Mouse (Mus musculus) heart, embryonic 10.5 days (tissue): ENCODE measurements around the gene Tbc1d14. TPM values are rescaled to one million over a fixed set of nuclear protein-coding genes. Genes with fewer than 3 reads are reported as not detected.

Experiments used
- DNase-seq: peaks from one replicate; pipeline ENCODE4 v3.0.0-alpha.2; 2017; ENCODE audit warnings: low spot score
- H3K27ac ChIP-seq: fragments of 300-500 bp; sonication (generic); 2 replicates; pipeline ENCODE4 v1.5.1; 2016; ENCODE audit warnings: mild to moderate bottlenecking
- H3K27me3 ChIP-seq: fragments of 300-500 bp; sonication (generic); 2 replicates; pipeline ENCODE4 v1.6.1; 2016; ENCODE audit warnings: mild to moderate bottlenecking; ENCODE audit not compliant: poor library complexity, insufficient read depth, severe bottlenecking
- H3K36me3 ChIP-seq: fragments of 300-500 bp; sonication (generic); 2 replicates; pipeline ENCODE4 v1.6.1; 2016; ENCODE audit warnings: mild to moderate bottlenecking, moderate library complexity
- H3K4me1 ChIP-seq: fragments of 300-500 bp; sonication (generic); 2 replicates; pipeline ENCODE4 v1.6.1; 2016; ENCODE audit warnings: mild to moderate bottlenecking
- H3K4me3 ChIP-seq: fragments of 300-500 bp; sonication (generic); 2 replicates; pipeline ENCODE4 v1.5.1; 2016; ENCODE audit warnings: mild to moderate bottlenecking, moderate library complexity
- H3K9me3 ChIP-seq: fragments of 300-500 bp; sonication (generic); 2 replicates; pipeline ENCODE4 v1.6.1; 2016; ENCODE audit warnings: mild to moderate bottlenecking, moderate library complexity
- WGBS: fragments of 180-500 bp; shearing (Covaris S2); methylation state at CpG from one replicate; pipeline ENCODE4 v1.1.7; 2016; 5-methylcytosine and 5-hydroxymethylcytosine counted together
- polyA plus RNA-seq: library from polyadenylated mRNA; unstranded; fragments of >200 nt; fragmentation: Nextera tagmentation; extraction: Ambion mirVana; gene quantifications from 2 replicates; pipeline ENCODE4 v1.2.1, GENCODE M21; 2016

Gene Tbc1d14
- polyA plus RNA-seq, 1 experiment from 2014 or later, result 26.8 TPM

DNA sequence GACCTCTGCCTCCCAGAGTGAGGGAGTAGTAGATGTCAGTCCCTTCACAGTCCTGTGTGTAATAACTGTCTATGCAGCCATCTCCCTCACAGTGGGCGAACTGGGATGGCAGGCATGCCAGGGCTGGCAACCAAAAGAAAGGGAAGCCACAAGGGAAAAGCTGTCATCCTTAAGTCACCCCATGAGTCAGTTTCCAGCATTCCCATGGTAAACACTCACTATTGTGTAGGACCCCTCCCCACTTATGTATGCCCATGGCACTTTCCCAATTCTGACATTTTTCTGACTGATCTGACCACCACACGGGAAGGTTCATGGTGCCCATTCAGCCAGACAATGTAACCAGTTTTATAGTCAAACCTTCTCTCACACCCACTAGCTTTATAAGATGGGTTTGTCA lies 132.4 kb downstream of the Tbc1d14 start:
- Histone ChIP-seq H3K27me3 (peaks cover 14% of the 10 kb centered on the region; the same call in 1 of the 2 replicates), H3K27ac (no peak overlapping the region), H3K4me1 (peaks cover 16% of the 10 kb centered on the region; the same call in 1 of the 2 replicates), H3K9me3 (no peaks in the 10 kb centered on the region), H3K4me3 (no peak overlapping the region), H3K36me3 (no peaks in the 10 kb centered on the region)
- 85% methylated on average over 2 of the region's 2 CpGs for WGBS
- DNase-seq, result no peak

DNA sequence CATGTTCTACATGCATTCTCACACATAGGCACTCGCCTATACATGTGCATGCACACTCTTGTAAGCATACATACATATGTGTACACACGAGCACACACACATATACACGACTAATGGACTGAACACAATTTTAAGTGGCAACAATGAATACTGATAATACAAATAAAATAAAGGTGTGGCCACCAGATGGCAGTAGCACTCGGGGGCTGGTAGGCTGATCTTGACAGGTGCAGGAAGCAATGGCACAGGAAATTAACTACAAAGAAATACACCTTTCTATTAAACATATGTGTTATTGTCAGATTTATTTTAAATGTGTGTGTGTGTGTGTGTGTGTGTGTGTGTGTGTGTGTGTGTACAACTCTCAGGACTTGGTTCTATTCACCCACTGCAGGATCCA lies 134.2 kb downstream of the Tbc1d14 start:
- Histone ChIP-seq H3K4me1 (peaks cover 8% of the 10 kb centered on the region; the same call in 1 of the 2 replicates), H3K27me3 (peaks cover 22% of the 10 kb centered on the region; the same call in 1 of the 2 replicates), H3K36me3 (no peaks in the 10 kb centered on the region), H3K27ac (no peak overlapping the region), H3K4me3 (no peak overlapping the region), H3K9me3 (no peaks in the 10 kb centered on the region)
- WGBS, result 9% methylated on average over 4 of the region's 4 CpGs
- no peak for DNase-seq

DNA sequence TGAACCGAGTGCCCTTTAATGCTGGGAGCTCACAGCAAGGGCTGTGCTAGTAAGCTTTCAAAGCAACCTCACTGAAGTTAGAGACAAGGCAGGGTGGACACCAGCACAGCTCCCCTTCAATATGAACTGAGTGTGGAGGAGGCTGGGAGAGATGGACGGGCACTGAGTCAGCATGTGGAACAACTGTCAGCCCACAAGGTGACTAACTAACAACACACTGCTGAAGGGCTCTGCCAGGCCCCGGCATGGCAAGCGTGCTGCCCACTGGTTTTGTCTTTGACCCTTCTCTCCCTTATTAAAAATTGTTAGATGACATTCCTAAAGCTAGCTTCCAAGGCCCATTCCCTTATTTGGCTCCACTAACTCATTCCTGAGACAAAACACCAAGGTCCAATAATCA lies 135.4 kb downstream of the Tbc1d14 start:
- Histone ChIP-seq H3K27me3 (peaks cover 24% of the 10 kb centered on the region; the same call in 1 of the 2 replicates), H3K9me3 (no peaks in the 10 kb centered on the region), H3K4me1 (peaks cover 8% of the 10 kb centered on the region; the same call in 1 of the 2 replicates), H3K27ac (no peak overlapping the region), H3K4me3 (no peak overlapping the region), H3K36me3 (no peaks in the 10 kb centered on the region)
- WGBS, result 79% methylated on average over 4 of the region's 4 CpGs
- no peak for DNase-seq

DNA sequence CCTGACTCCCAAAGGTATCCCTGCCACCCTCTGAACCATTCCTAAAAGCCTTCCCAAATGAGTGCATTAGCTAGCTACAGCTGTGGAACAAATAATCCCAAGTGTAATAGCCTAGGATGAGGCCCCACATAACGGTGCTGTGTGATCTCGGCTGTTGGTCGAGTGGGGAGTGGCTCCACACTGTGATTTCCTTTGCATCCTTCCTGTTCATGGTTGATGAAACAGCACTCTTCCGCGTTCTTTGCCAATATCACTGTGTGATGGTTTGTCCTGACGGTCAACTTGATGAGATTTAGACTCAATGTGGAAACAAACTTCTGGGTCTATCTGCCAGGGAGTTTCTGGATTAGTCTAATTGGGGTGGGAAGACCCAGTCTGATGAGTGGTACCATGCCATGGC lies 140.3 kb downstream of the Tbc1d14 start:
- peaks cover 32% of the 10 kb centered on the region for H3K4me1 ChIP-seq
- peaks cover 24% of the 10 kb centered on the region; the same call in 1 of the 2 replicates for H3K27me3 ChIP-seq
- no peaks in the 10 kb centered on the region for H3K9me3 ChIP-seq
- no peaks in the 10 kb centered on the region for H3K36me3 ChIP-seq
- no peak overlapping the region for H3K4me3 ChIP-seq
- no peak for DNase-seq
- 79% methylated on average over 6 of the region's 6 CpGs for WGBS
- H3K27ac ChIP-seq, result no peak overlapping the region

DNA sequence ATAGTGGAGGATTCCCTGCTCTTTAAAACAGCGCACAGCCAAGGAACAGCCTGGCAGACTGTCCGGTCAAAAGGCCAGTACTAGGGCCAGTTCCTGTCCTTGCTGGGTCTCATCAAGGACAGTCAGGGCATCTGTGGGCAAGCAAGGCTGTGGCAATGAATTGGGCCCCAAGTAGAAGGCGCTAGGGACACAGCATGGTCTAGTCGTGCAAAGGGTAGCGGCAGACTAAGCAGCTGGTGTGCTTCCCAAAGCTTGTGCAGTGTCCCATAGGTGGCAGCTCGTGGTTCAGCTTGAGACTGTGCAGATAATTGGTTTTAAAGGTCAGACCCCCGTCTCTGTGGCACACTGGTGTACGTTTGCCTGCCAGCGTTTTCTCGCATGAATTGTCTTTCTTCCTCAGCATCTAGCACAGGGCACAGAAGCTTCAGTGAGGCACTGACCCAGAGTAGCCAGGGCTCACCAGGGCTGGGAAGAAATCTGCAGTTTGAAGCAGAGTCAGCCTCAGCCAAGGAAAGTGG lies 141.1 kb downstream of the Tbc1d14 start:
- Histone ChIP-seq H3K36me3 (no peaks in the 10 kb centered on the region), H3K27me3 (peaks cover 16% of the 10 kb centered on the region; the same call in 1 of the 2 replicates), H3K4me1 (peaks cover 32% of the 10 kb centered on the region), H3K27ac (no peak overlapping the region), H3K4me3 (no peak overlapping the region), H3K9me3 (no peaks in the 10 kb centered on the region)
- WGBS, result 78% methylated on average over 10 of the region's 10 CpGs
- DNase-seq, result no peak

DNA sequence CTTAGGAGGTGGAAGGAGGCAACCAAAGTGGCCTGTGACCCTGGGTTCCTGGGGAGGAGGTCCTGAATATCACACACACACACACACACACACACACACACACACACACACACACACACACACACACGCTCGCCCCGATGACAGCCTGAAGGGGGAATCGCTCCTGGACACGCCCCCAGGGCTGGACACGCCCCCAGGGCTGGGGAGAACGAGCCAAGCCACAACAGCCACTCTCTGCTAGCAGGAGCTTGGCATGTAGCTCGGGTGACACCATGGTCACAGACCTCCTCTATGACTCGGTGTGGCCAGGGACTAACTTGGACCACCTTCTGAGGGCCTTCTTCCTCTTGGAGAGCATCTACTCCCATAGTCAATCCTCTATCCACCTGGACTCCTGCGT lies 142.0 kb downstream of the Tbc1d14 start:
- Histone ChIP-seq H3K27me3 (peaks cover 18% of the 10 kb centered on the region), H3K9me3 (no peaks in the 10 kb centered on the region), H3K36me3 (no peaks in the 10 kb centered on the region), H3K4me3 (no peak overlapping the region), H3K4me1 (peaks cover 32% of the 10 kb centered on the region), H3K27ac (no peak overlapping the region)
- DNase-seq, result no peak
- WGBS, result 28% methylated on average over 10 of the region's 10 CpGs

DNA sequence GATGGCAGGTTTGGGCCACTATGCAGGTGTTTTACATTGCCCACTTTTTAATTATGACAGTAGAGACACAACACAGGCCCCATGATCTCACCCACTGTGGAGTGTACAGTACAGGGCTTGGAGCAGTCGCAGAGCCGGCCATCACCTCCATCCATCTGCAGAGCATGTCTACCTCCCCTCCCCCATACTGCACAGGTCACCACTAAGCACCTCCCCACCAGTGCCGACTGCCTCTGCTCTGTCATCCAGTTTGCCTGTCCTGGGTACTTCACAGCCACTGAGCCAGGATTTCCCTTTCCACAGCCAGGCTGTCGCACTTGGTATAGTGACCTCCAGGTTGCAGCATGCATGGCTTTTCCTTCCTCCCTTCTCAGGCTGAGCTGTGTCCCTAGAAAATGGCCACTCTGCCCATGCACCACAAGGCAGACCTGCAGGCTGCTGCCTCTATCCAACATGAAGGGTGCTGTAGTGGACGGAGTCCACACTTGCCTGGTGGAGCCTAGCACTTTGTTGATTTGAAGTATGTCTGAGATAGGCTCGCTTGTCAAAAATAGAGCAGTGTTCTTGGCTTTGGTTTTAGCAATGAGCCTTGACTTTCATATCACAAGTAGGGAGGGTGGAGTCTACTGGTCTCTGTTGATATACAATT lies 143.2 kb downstream of the Tbc1d14 start:
- Histone ChIP-seq H3K4me1 (peaks cover 35% of the 10 kb centered on the region), H3K27me3 (peaks cover 31% of the 10 kb centered on the region), H3K4me3 (no peak overlapping the region), H3K36me3 (no peaks in the 10 kb centered on the region), H3K9me3 (no peaks in the 10 kb centered on the region), H3K27ac (no peak overlapping the region)
- no peak for DNase-seq
- 48% methylated on average over 6 of the region's 6 CpGs for WGBS

DNA sequence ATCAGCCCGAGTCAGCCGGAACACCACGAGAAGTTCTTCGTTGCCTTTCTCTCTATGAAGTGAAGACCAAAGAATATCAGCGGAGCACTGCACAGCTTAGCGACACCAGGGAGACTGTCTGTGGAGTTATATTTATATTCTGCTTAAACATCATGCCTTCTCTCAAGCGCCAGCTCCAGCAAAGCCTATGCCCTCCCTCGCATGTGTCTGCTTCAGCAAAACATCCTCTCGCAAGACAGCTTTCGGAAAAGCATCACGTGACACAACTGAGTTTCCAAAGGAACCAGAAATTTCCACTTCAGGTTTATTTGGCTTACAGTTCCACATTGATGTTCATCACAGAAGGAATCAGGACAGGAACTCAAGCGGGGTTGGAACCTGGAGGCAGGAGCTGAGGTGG lies 145.2 kb downstream of the Tbc1d14 start:
- DNase-seq, result no peak
- Histone ChIP-seq H3K4me1 (peaks cover 35% of the 10 kb centered on the region), H3K4me3 (no peak overlapping the region), H3K36me3 (no peaks in the 10 kb centered on the region), H3K27ac (no peak overlapping the region), H3K9me3 (no peaks in the 10 kb centered on the region), H3K27me3 (peaks cover 41% of the 10 kb centered on the region)
- 90% methylated on average over 12 of the region's 12 CpGs for WGBS

DNA sequence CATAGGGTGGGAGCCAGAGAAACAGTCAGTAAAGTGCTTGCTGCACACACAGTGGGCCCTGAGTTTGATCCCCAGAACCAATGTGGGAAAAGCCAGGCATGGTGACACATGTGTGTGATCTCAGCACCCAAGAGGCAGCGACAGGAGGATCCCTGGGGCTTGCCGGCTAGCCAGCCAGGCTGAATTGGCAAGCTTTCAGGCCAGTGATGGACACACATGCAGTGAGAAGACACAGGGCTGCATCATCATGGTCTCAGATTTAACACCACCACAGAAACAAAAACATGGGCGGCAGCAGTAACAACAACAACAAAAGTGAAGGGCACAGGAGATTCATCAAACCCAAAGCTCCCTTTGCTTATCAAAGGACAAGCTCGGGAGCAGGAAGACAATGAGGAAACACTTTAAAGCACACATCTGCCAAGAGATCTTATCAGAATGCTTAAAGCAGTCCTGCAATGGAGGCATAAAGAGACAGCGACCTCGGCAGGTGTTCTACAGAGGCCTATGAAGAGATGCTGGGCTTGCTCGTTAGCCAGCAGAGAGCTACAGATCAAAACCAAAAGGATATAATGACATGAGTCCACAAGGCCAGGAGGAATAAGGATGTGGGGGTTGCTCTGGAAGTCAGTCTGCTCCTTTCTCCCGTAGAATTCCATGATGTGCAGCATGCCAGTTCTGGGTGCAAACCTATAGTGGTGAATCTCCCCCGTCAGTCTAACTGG lies 146.7 kb downstream of the Tbc1d14 start:
- Histone ChIP-seq H3K27ac (no peak overlapping the region), H3K4me1 (peaks cover 29% of the 10 kb centered on the region), H3K36me3 (no peaks in the 10 kb centered on the region), H3K9me3 (no peaks in the 10 kb centered on the region), H3K4me3 (no peak overlapping the region), H3K27me3 (peaks cover 46% of the 10 kb centered on the region)
- DNase-seq, result no peak
- WGBS, result 26% methylated on average over 9 of the region's 9 CpGs

DNA sequence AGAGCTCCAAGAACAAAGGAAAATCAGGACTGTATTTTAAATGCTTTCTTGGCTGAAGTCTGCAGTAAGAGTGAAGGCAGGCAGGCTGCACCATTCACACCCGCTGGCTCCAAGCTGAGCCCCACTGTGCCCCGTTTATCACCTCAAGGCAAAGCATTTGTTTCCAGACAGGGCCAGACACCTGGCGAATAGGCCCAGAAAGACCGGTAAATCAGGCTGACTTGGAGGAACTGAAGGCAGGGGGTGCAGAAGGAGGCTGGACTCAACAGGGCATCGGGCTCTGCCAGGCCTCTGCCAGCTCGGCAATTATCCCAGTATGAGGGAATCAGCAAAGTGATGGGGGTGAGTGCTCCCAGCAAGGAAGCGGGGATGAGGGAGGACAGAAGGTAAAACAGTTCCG lies 148.0 kb downstream of the Tbc1d14 start:
- Histone ChIP-seq H3K4me1 (peaks cover 16% of the 10 kb centered on the region), H3K9me3 (no peaks in the 10 kb centered on the region), H3K4me3 (no peak overlapping the region), H3K27me3 (peaks cover 51% of the 10 kb centered on the region), H3K36me3 (no peaks in the 10 kb centered on the region), H3K27ac (no peak overlapping the region)
- WGBS, result 18% methylated on average over 8 of the region's 8 CpGs
- DNase-seq, result no peak

DNA sequence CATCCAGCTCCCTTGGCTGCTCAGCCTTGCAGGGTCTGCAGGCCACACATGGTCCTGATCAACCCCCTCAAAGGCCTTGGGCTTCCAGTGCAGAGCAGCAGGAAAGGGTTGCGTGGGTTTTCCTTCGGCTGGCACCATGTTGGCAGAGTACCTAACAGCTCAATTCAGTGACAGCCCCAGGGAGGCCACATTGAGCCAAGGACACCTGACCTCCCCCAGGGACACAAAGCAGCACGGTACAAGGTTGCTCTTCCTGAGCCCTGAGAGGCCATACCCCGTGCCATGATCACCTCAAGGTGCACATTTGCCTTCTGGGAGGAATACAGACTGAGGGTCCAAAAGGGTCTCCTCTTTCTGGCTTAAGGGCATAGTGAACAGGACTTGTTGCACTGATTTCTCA lies 148.5 kb downstream of the Tbc1d14 start:
- Histone ChIP-seq H3K4me1 (peaks cover 12% of the 10 kb centered on the region), H3K27ac (no peak overlapping the region), H3K4me3 (no peak overlapping the region), H3K27me3 (peaks cover 51% of the 10 kb centered on the region), H3K9me3 (no peaks in the 10 kb centered on the region), H3K36me3 (no peaks in the 10 kb centered on the region)
- WGBS, result 42% methylated on average over 4 of the region's 4 CpGs
- DNase-seq, result no peak

DNA sequence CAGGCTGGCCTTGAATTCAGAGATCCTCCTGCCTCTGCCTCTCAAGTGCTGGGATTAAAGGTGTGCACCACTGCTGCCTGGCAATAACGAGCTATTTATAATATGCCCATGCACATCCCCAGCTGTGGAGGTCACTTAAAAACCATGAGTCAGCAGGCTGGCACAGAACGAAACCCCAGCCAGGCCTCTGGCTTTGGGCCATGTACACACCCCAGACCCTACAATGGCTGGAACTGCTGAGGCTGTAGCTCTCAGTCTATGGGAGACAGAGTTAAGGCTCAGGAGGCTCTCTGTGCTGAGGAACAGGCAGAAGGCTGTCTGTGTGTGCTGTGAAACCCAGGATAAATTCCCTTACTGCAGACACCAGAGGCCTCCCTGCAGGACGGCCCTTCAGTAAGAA lies 152.3 kb downstream of the Tbc1d14 start:
- Histone ChIP-seq H3K9me3 (no peaks in the 10 kb centered on the region), H3K27me3 (peaks cover 39% of the 10 kb centered on the region), H3K4me3 (no peak overlapping the region), H3K36me3 (no peaks in the 10 kb centered on the region), H3K4me1 (0 out of 2 replicates have a peak, but pooled peaks cover 3% of the 10 kb centered on the region), H3K27ac (no peak overlapping the region)
- no peak for DNase-seq
- 72% methylated on average over 3 of the region's 3 CpGs for WGBS
